ENCODE assay signal across 8 mouse cellular contexts in the genomic region with DNA sequence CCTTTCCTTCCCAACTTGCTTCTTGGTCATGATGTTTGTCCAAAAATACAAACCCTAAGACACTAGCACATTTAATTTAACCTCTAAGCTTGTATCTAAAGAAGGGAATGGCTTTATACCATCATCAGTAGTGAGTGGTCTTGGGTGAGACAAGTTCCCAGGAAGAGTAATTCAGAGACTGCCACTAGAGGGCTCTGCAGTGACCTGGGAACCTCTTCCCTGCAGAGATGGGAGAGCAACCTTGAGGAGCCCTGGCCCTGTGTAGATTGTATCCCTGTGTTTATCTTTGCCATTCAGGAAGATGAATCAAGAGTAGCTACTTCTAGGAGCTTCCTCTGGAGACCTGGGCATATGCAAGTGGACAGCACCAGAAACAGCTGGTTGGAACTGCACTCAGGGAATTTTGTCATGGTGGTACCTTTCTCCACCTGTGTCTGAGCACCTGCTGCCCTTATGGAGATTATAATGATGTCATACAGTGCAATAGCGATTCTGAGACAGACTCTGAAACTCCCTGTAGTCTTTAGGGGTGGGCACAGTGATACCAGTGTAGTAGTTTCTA. TPM values are rescaled to one million over a fixed set of nuclear protein-coding genes. Genes with fewer than 3 reads are reported as not detected.
DNase-seq lines count a peak whose midpoint lies in the region; ATAC-seq and TF ChIP-seq lines count a peak whose summit lies in the region.

No protein-coding gene starts in this region.

- no peak overlapping the region for H3K4me3 ChIP-seq in heart, adult 2 months
- no peak overlapping the region for H3K4me3 ChIP-seq in bone marrow, adult 2 months (replicated peaks; ENCODE audit: control insufficient read depth, low read depth, low read length)
- no peak overlapping the region for H3K4me3 ChIP-seq in embryonic facial prominence, embryonic 14.5 days (ENCODE audit: low read depth, low read length)
- H3K4me3 ChIP-seq in midbrain, embryonic 11.5 days (ENCODE audit: low read depth, low read length): no peak overlapping the region

- no peak for TF ChIP-seq POLR2A in heart, adult 2 months (IDR thresholded peaks at IDR 0.05; ENCODE audit: insufficient read depth, low read depth, low read length)
- TF ChIP-seq POLR2A in bone marrow, adult 2 months (IDR thresholded peaks at IDR 0.05; ENCODE audit: borderline replicate concordance, control insufficient read depth, low read depth, low read length): no peak

- intact Hi-C loops in heart, adult 2 months (cut with DNase I): loop anchor here (2.0 kb wide), 1 partner anchor 185 kb away; no protein-coding TSS in a partner anchor

- H3K79me2 ChIP-seq in heart, adult 2 months (replicated peaks; ENCODE audit: control insufficient read depth, insufficient read depth, low read length): no peaks in the 10 kb centered on the region

- no peak overlapping the region for H3K27ac ChIP-seq in heart, adult 2 months
- H3K27ac ChIP-seq in bone marrow, adult 2 months (ENCODE audit: control insufficient read depth, insufficient read depth, low read depth, low read length, poor library complexity): no peak overlapping the region
- no peak overlapping the region for H3K27ac ChIP-seq in embryonic facial prominence, embryonic 14.5 days (replicated peaks; ENCODE audit: low read depth, low read length)
- no peak overlapping the region for H3K27ac ChIP-seq in midbrain, embryonic 11.5 days (ENCODE audit: low read depth, low read length)

- no peak overlapping the region for H3K4me2 ChIP-seq in embryonic facial prominence, embryonic 14.5 days (ENCODE audit: low read depth, low read length)
- no peak overlapping the region for H3K4me2 ChIP-seq in midbrain, embryonic 11.5 days

- no peak overlapping the region for H3K9ac ChIP-seq in heart, adult 2 months (ENCODE audit: low read depth, low read length)
- H3K9ac ChIP-seq in embryonic facial prominence, embryonic 14.5 days (ENCODE audit: low read depth, low read length): no peak overlapping the region
- no peak overlapping the region for H3K9ac ChIP-seq in midbrain, embryonic 11.5 days (ENCODE audit: low read length)

- no peak for ATAC-seq in embryonic facial prominence, embryonic 14.5 days (ENCODE audit: low read depth)
- ATAC-seq in midbrain, embryonic 11.5 days (ENCODE audit: low FRiP score): peak; percentile 25; the same call in 1 of the 2 replicates

- WGBS in heart, adult 2 months: 29% methylated on average over 1 of the region's 1 CpGs
- 35% methylated on average over 1 of the region's 1 CpGs for WGBS in bone marrow, adult 2 months
- 32% methylated on average over 1 of the region's 1 CpGs for WGBS in embryonic facial prominence, embryonic 14.5 days
- WGBS in midbrain, embryonic 11.5 days: 22% methylated on average over 1 of the region's 1 CpGs

- no peaks in the 10 kb centered on the region for H3K9me3 ChIP-seq in embryonic facial prominence, embryonic 14.5 days (ENCODE audit: control insufficient read depth, low read length)
- no peaks in the 10 kb centered on the region for H3K9me3 ChIP-seq in midbrain, embryonic 11.5 days (ENCODE audit: control insufficient read depth, low read length)

- H3K36me3 ChIP-seq in heart, adult 2 months (ENCODE audit: control insufficient read depth, insufficient read depth, low read length): no peaks in the 10 kb centered on the region
- H3K36me3 ChIP-seq in embryonic facial prominence, embryonic 14.5 days (ENCODE audit: control insufficient read depth, insufficient read depth, low read length): no peaks in the 10 kb centered on the region
- H3K36me3 ChIP-seq in midbrain, embryonic 11.5 days (ENCODE audit: control insufficient read depth, insufficient read depth, low read length): no peaks in the 10 kb centered on the region

- no peak for DNase-seq in heart, adult 2 months
- no peak for DNase-seq in heart, adult 11 months
- peak; percentile 35 to 37 for DNase-seq in B cell, adult 2 months
- peak; percentile 59 for DNase-seq in embryonic facial prominence, embryonic 14.5 days (ENCODE audit: low spot score)
- DNase-seq in kidney, postnatal 25 days: peak; percentile 60 to 73
- DNase-seq in midbrain, embryonic 11.5 days (ENCODE audit: low spot score, missing footprints): peak; percentile 94
- DNase-seq in thymus, postnatal 0 days (ENCODE audit: low spot score): peak; percentile 5

- no peak for TF ChIP-seq EP300 in heart, adult 2 months (IDR thresholded peaks at IDR 0.05; ENCODE audit: insufficient read depth, low read depth, low read length)

- TF ChIP-seq CTCF in heart, adult 2 months (IDR thresholded peaks at IDR 0.05): peak; percentile 79
- peak; percentile 46 for TF ChIP-seq CTCF in bone marrow, adult 2 months (IDR thresholded peaks at IDR 0.05; ENCODE audit: control insufficient read depth, insufficient read depth, low read length)

- H3K4me1 ChIP-seq in heart, adult 2 months (ENCODE audit: control insufficient read depth, insufficient read depth, low read length): no peaks in the 10 kb centered on the region
- H3K4me1 ChIP-seq in bone marrow, adult 2 months (ENCODE audit: control insufficient read depth, insufficient read depth, low read length): no peaks in the 10 kb centered on the region
- no peaks in the 10 kb centered on the region for H3K4me1 ChIP-seq in embryonic facial prominence, embryonic 14.5 days (ENCODE audit: control insufficient read depth, insufficient read depth, low read length)
- no peaks in the 10 kb centered on the region for H3K4me1 ChIP-seq in midbrain, embryonic 11.5 days (ENCODE audit: control insufficient read depth, insufficient read depth, low read length)

- peaks cover 7% of the 10 kb centered on the region for H3K27me3 ChIP-seq in heart, adult 2 months (ENCODE audit: control insufficient read depth, insufficient read depth, low read length)
- H3K27me3 ChIP-seq in embryonic facial prominence, embryonic 14.5 days (replicated peaks; ENCODE audit: control insufficient read depth, insufficient read depth, low read length): peaks cover 26% of the 10 kb centered on the region
- H3K27me3 ChIP-seq in midbrain, embryonic 11.5 days (ENCODE audit: control insufficient read depth, insufficient read depth, low read length): peaks cover 21% of the 10 kb centered on the region

RNA-seq across cellular contexts. Expression of gene Slc35f3, which starts 1.0 kb away (rescaled TPM):
- total RNA-seq in heart, adult 2 months (2021): not detected
- not detected in 2 replicates for polyA plus RNA-seq in heart, adult 2 months (2012; rRNA removed)
- not detected in 2 replicates for polyA plus RNA-seq in bone marrow, adult 2 months (2011; ENCODE audit: insufficient read depth, insufficient read length, low replicate concordance, missing spikeins)
- polyA plus RNA-seq in embryonic facial prominence, embryonic 14.5 days (2014; fragmentation: Nextera tagmentation; extraction: Ambion mirVana): 1.2 TPM in 2 replicates
- not detected in 2 replicates for polyA plus RNA-seq in midbrain, embryonic 11.5 days (2014; fragmentation: Nextera tagmentation; extraction: Ambion mirVana)
- polyA plus RNA-seq in thymus, postnatal 0 days (2015; fragmentation: Nextera tagmentation; extraction: Ambion mirVana): 0.08 and 0.27 TPM in 2 replicates

Comparison
In these comparisons a context has a peak if more than half of its experiments do, and no peak if none do; other contexts are left out.
1. DNase-seq: peak in B cell, adult 2 months (2 of 2), embryonic facial prominence, embryonic 14.5 days (single experiment), kidney, postnatal 25 days (2 of 2), midbrain, embryonic 11.5 days (single experiment) and thymus, postnatal 0 days (single experiment); none in heart, adult 2 months (0 of 2) and heart, adult 11 months (single experiment).